Mouse (Mus musculus): ENCODE data around the gene Spdye4c. TPM values are rescaled to one million over a fixed set of nuclear protein-coding genes. Genes with fewer than 3 reads are reported as not detected.

Gene Spdye4c
- polyA plus RNA-seq (2015; fragmentation: Nextera tagmentation; extraction: Ambion mirVana) = not detected in 2 replicates

GRCm38 (mm10) chr2:128590909-128591308 is at the start of gene Spdye4c:
Gene Spdye4c (plus strand): TSS chr2:128591209.
- H3K4me2 ChIP-seq = no peak within 1 kb of the TSS
- no peak within 1 kb of the TSS for H3K4me3 ChIP-seq
- H3K9ac ChIP-seq = no peak within 1 kb of the TSS
- 87% methylated on average over 3 of the region's 3 CpGs for WGBS
- H3K36me3 ChIP-seq = no peaks in the 10 kb centered on the region
- no peak for ATAC-seq (ENCODE audit: extremely low read depth, insufficient number of reproducible peaks, low FRiP score, low TSS enrichment)
- H3K4me1 ChIP-seq = no peaks in the 10 kb centered on the region
- no peaks in the 10 kb centered on the region for H3K27me3 ChIP-seq (replicated peaks)
- H3K27ac ChIP-seq (replicated peaks) = no peak within 1 kb of the TSS
- no peaks in the 10 kb centered on the region for H3K9me3 ChIP-seq

- H3K4me1 ChIP-seq = no peaks in the 10 kb centered on the region
- H3K9me3 ChIP-seq = 0 out of 2 replicates have a peak, but pooled peaks cover 6% of the 10 kb centered on the region
- H3K4me2 ChIP-seq = no peak overlapping the region
- H3K9ac ChIP-seq = no peak overlapping the region
- ATAC-seq (ENCODE audit: extremely low read depth, insufficient number of reproducible peaks, low FRiP score, low TSS enrichment) = no peak
- H3K4me3 ChIP-seq = no peak overlapping the region
- H3K27me3 ChIP-seq (replicated peaks) = peaks cover 3% of the 10 kb centered on the region; the same call in 1 of the 2 replicates
- H3K36me3 ChIP-seq = no peaks in the 10 kb centered on the region
- WGBS = 77% methylated on average over 8 of the region's 8 CpGs
- H3K27ac ChIP-seq (replicated peaks) = no peak overlapping the region
Observed at GRCm38 (mm10) chr2:128543495-128543894, 47.5 kb upstream of the Spdye4c start.

GRCm38 (mm10) chr2:128544421-128545137 is 46.4 kb upstream of the Spdye4c start:
- H3K9ac ChIP-seq = no peak overlapping the region
- peaks cover 6% of the 10 kb centered on the region; the same call in 1 of the 2 replicates for H3K27me3 ChIP-seq (replicated peaks)
- peaks cover 3% of the 10 kb centered on the region for H3K4me1 ChIP-seq
- H3K27ac ChIP-seq (replicated peaks) = no peak overlapping the region
- no peaks in the 10 kb centered on the region for H3K36me3 ChIP-seq
- H3K4me3 ChIP-seq = no peak overlapping the region
- H3K9me3 ChIP-seq = 0 out of 2 replicates have a peak, but pooled peaks cover 6% of the 10 kb centered on the region
- ATAC-seq (ENCODE audit: extremely low read depth, insufficient number of reproducible peaks, low FRiP score, low TSS enrichment) = no peak
- 52% methylated on average over 5 of the region's 5 CpGs for WGBS
- H3K4me2 ChIP-seq = no peak overlapping the region

- H3K4me1 ChIP-seq = peaks cover 12% of the 10 kb centered on the region
- H3K9ac ChIP-seq = no peak overlapping the region
- WGBS = 84% methylated on average over 7 of the region's 7 CpGs
- H3K9me3 ChIP-seq = 0 out of 2 replicates have a peak, but pooled peaks cover 1% of the 10 kb centered on the region
- H3K36me3 ChIP-seq = no peaks in the 10 kb centered on the region
- no peak overlapping the region for H3K27ac ChIP-seq (replicated peaks)
- peaks cover 6% of the 10 kb centered on the region; the same call in 1 of the 2 replicates for H3K27me3 ChIP-seq (replicated peaks)
- no peak overlapping the region for H3K4me2 ChIP-seq
- H3K4me3 ChIP-seq = no peak overlapping the region
- ATAC-seq (ENCODE audit: extremely low read depth, insufficient number of reproducible peaks, low FRiP score, low TSS enrichment) = no peak
Observed at GRCm38 (mm10) chr2:128545447-128545846, 45.6 kb upstream of the Spdye4c start.

- H3K36me3 ChIP-seq = no peaks in the 10 kb centered on the region
- no peak overlapping the region for H3K4me2 ChIP-seq
- no peak overlapping the region for H3K9ac ChIP-seq
- H3K4me3 ChIP-seq = no peak overlapping the region
- 68% methylated on average over 10 of the region's 10 CpGs for WGBS
- H3K9me3 ChIP-seq = no peaks in the 10 kb centered on the region
- H3K27me3 ChIP-seq (replicated peaks) = peaks cover 6% of the 10 kb centered on the region
- ATAC-seq (ENCODE audit: extremely low read depth, insufficient number of reproducible peaks, low FRiP score, low TSS enrichment) = no peak
- no peak overlapping the region for H3K27ac ChIP-seq (replicated peaks)
- peaks cover 13% of the 10 kb centered on the region for H3K4me1 ChIP-seq
Observed at GRCm38 (mm10) chr2:128547079-128547478, 43.9 kb upstream of the Spdye4c start.

- 47% methylated on average over 2 of the region's 2 CpGs for whole genome bisulfite sequencing
- Histone ChIP-seq H3K27ac (replicated peaks) (no peak overlapping the region), H3K36me3 (no peaks in the 10 kb centered on the region), H3K4me1 (peaks cover 13% of the 10 kb centered on the region), H3K4me2 (no peak overlapping the region), H3K9ac (no peak overlapping the region), H3K4me3 (no peak overlapping the region), H3K9me3 (no peaks in the 10 kb centered on the region), H3K27me3 (replicated peaks) (peaks cover 6% of the 10 kb centered on the region)
- ATAC-seq (ENCODE audit: extremely low read depth, insufficient number of reproducible peaks, low FRiP score, low TSS enrichment) = no peak
Observed at GRCm38 (mm10) chr2:128548262-128548661, 42.7 kb upstream of the Spdye4c start.

GRCm38 (mm10) chr2:128549561-128549960 is 41.4 kb upstream of the Spdye4c start:
- Histone ChIP-seq H3K27ac (replicated peaks) (peak overlapping the region; percentile 48), H3K9me3 (no peaks in the 10 kb centered on the region), H3K27me3 (replicated peaks) (peaks cover 6% of the 10 kb centered on the region), H3K9ac (no peak overlapping the region; the same call in 1 of the 2 replicates), H3K36me3 (no peaks in the 10 kb centered on the region), H3K4me2 (peak overlapping the region; percentile 24; the same call in 1 of the 2 replicates), H3K4me1 (peaks cover 13% of the 10 kb centered on the region), H3K4me3 (no peak overlapping the region)
- 24% methylated on average over 7 of the region's 7 CpGs for WGBS
- ATAC-seq (ENCODE audit: extremely low read depth, insufficient number of reproducible peaks, low FRiP score, low TSS enrichment) = no peak

- no peak for ATAC-seq (ENCODE audit: extremely low read depth, insufficient number of reproducible peaks, low FRiP score, low TSS enrichment)
- Histone ChIP-seq H3K9me3 (no peaks in the 10 kb centered on the region), H3K9ac (no peak overlapping the region; the same call in 1 of the 2 replicates), H3K27ac (replicated peaks) (peak overlapping the region; percentile 48), H3K4me2 (peak overlapping the region; percentile 24; the same call in 1 of the 2 replicates), H3K4me1 (peaks cover 13% of the 10 kb centered on the region), H3K4me3 (no peak overlapping the region), H3K36me3 (no peaks in the 10 kb centered on the region), H3K27me3 (replicated peaks) (peaks cover 6% of the 10 kb centered on the region)
- 23% methylated on average over 6 of the region's 6 CpGs for WGBS
Observed at GRCm38 (mm10) chr2:128549963-128550362, 41.0 kb upstream of the Spdye4c start.

GRCm38 (mm10) chr2:128552080-128552791 is 38.8 kb upstream of the Spdye4c start:
- Histone ChIP-seq H3K9me3 (no peaks in the 10 kb centered on the region), H3K9ac (no peak overlapping the region), H3K27me3 (replicated peaks) (peaks cover 6% of the 10 kb centered on the region), H3K4me3 (no peak overlapping the region), H3K36me3 (no peaks in the 10 kb centered on the region), H3K27ac (replicated peaks) (no peak overlapping the region), H3K4me1 (peaks cover 13% of the 10 kb centered on the region), H3K4me2 (no peak overlapping the region)
- ATAC-seq (ENCODE audit: extremely low read depth, insufficient number of reproducible peaks, low FRiP score, low TSS enrichment) = no peak
- WGBS = 80% methylated on average over 8 of the region's 8 CpGs

GRCm38 (mm10) chr2:128552798-128553720 is 38.0 kb upstream of the Spdye4c start:
- Histone ChIP-seq H3K4me3 (no peak overlapping the region), H3K36me3 (no peaks in the 10 kb centered on the region), H3K4me1 (peaks cover 13% of the 10 kb centered on the region), H3K9me3 (no peaks in the 10 kb centered on the region), H3K27me3 (replicated peaks) (peaks cover 6% of the 10 kb centered on the region), H3K4me2 (no peak overlapping the region), H3K27ac (replicated peaks) (no peak overlapping the region), H3K9ac (no peak overlapping the region)
- no peak for ATAC-seq (ENCODE audit: extremely low read depth, insufficient number of reproducible peaks, low FRiP score, low TSS enrichment)
- 78% methylated on average over 8 of the region's 8 CpGs for WGBS

- H3K4me2 ChIP-seq = no peak overlapping the region
- H3K9ac ChIP-seq = no peak overlapping the region
- WGBS = 77% methylated on average over 9 of the region's 9 CpGs
- H3K27me3 ChIP-seq (replicated peaks) = no peaks in the 10 kb centered on the region; the same call in 1 of the 2 replicates
- H3K27ac ChIP-seq (replicated peaks) = no peak overlapping the region
- no peak overlapping the region for H3K4me3 ChIP-seq
- peaks cover 5% of the 10 kb centered on the region for H3K4me1 ChIP-seq
- H3K9me3 ChIP-seq = no peaks in the 10 kb centered on the region
- ATAC-seq (ENCODE audit: extremely low read depth, insufficient number of reproducible peaks, low FRiP score, low TSS enrichment) = no peak
- no peaks in the 10 kb centered on the region for H3K36me3 ChIP-seq
Observed at GRCm38 (mm10) chr2:128555082-128555481, 35.9 kb upstream of the Spdye4c start.

Measured in heart, embryonic 13.5 days (tissue).